Mouse (Mus musculus) ES-E14 (cell line): ENCODE data around the gene Ascc1.

Source experiments
- CHD2 ChIP-seq: IDR thresholded peaks from 2 replicates; pipeline ENCODE4 v1.6.1; 2014; ENCODE audit warnings: mild to moderate bottlenecking, low read depth, low read length, inconsistent platforms
- HCFC1 ChIP-seq: IDR thresholded peaks from 2 replicates; pipeline ENCODE4 v1.6.1; 2012; ENCODE audit warnings: low read length, inconsistent platforms, borderline replicate concordance; ENCODE audit not compliant: insufficient read depth
- MAFK ChIP-seq: IDR thresholded peaks from 2 replicates; pipeline ENCODE4 v1.6.1; 2014; ENCODE audit warnings: mild to moderate bottlenecking, low read depth, low read length, inconsistent platforms; ENCODE audit not compliant: insufficient read depth
- ZC3H11A ChIP-seq: IDR thresholded peaks from 2 replicates; pipeline ENCODE4 v1.6.1; 2012; ENCODE audit warnings: low read depth, mild to moderate bottlenecking, inconsistent platforms, low read length, borderline replicate concordance
- ZNF384 ChIP-seq: IDR thresholded peaks from 2 replicates; pipeline ENCODE4 v1.6.1; 2012; ENCODE audit warnings: low read depth, low read length, inconsistent platforms

GRCm38 (mm10) chr10:60034621-60035020 is 32.0 kb downstream of the Ascc1 start:
- no peak for TF ChIP-seq ZNF384
- no peak for TF ChIP-seq HCFC1
- no peak for TF ChIP-seq MAFK
- TF ChIP-seq ZC3H11A: no peak
- TF ChIP-seq CHD2: no peak
